Mouse (Mus musculus): ENCODE measurements at regions not wholly inside any gene's neighbourhood (a gene's known extent, or its start where the extent isn't known, plus 50 kb on each side); places are given as distances from the start of the nearest gene placed in this dataset.

- no peak for TF ChIP-seq CTCF (IDR thresholded peaks at IDR 0.05; ENCODE audit: low read depth)
- TF ChIP-seq EP300 (optimal IDR thresholded peaks at IDR 0.05): no peak
Observed at GRCm38 (mm10) chr17:79781262-79781661, 66.4 kb upstream of the Cyp1b1 start.
